In the genomic region with DNA sequence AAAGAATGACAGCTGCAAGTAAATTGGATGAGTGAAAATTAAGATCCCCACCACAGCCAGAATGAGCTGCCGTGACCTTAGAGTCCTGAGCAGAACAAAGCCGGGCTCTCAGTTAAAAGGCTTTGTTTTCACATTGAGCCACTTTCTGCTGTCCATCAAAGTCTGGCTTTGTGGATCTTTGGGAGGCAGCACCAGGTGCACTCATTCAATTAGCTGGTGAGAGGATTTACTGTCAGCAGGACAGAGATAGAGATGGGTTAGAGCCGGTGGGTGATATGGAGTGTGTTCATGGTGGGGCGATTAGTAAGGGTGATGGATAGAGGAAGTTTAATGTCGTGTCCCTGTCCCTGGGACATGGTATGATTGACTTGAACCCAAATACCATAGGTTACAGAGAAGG, we compare ENCODE assay signal across 7 mouse cellular contexts.
A peak's percentile ranks its signal among the peaks of the same experiment; 100 is the strongest.
DNase-seq lines count a peak whose midpoint lies in the region; ATAC-seq and TF ChIP-seq lines count a peak whose summit lies in the region.

No protein-coding gene starts in this region.

- no peak overlapping the region for H3K27ac ChIP-seq in lung, embryonic 16.5 days (ENCODE audit: low read length)
- peak overlapping the region; percentile 52 for H3K27ac ChIP-seq in forebrain, embryonic 15.5 days (replicated peaks)
- no peak overlapping the region for H3K27ac ChIP-seq in liver, embryonic 15.5 days (replicated peaks)

- no peaks in the 10 kb centered on the region for H3K4me1 ChIP-seq in lung, embryonic 16.5 days (replicated peaks; ENCODE audit: control insufficient read depth, insufficient read depth, low read length)
- no peaks in the 10 kb centered on the region for H3K4me1 ChIP-seq in lung, adult 2 months (ENCODE audit: control insufficient read depth, insufficient read depth, low read length)
- H3K4me1 ChIP-seq in forebrain, embryonic 15.5 days = peaks cover 14% of the 10 kb centered on the region
- no peaks in the 10 kb centered on the region for H3K4me1 ChIP-seq in liver, embryonic 15.5 days (replicated peaks)

- H3K4me3 ChIP-seq in lung, embryonic 16.5 days (ENCODE audit: low read length) = no peak overlapping the region
- no peak overlapping the region for H3K4me3 ChIP-seq in lung, adult 2 months (replicated peaks; ENCODE audit: extremely low read depth, low read depth, low read length)
- peak overlapping the region; percentile 30; the same call in 1 of the 2 replicates for H3K4me3 ChIP-seq in forebrain, embryonic 15.5 days
- H3K4me3 ChIP-seq in liver, embryonic 15.5 days (replicated peaks) = no peak overlapping the region

- ATAC-seq in lung, embryonic 16.5 days (ENCODE audit: low read depth) = no peak
- peak; percentile 82 for ATAC-seq in forebrain, embryonic 15.5 days (replicated peaks)
- ATAC-seq in liver, embryonic 15.5 days (ENCODE audit: insufficient read depth) = no peak

- WGBS in lung, embryonic 16.5 days = 17% methylated on average over 5 of the region's 5 CpGs
- WGBS in lung, adult 2 months = 22% methylated on average over 5 of the region's 5 CpGs
- 4% methylated on average over 5 of the region's 5 CpGs for WGBS in forebrain, embryonic 15.5 days
- 36% methylated on average over 5 of the region's 5 CpGs for WGBS in liver, embryonic 15.5 days (ENCODE audit: insufficient replicate concordance)

- no peak overlapping the region for H3K9ac ChIP-seq in lung, embryonic 16.5 days (ENCODE audit: low read length)
- H3K9ac ChIP-seq in forebrain, embryonic 15.5 days (replicated peaks) = no peak overlapping the region
- H3K9ac ChIP-seq in liver, embryonic 15.5 days = no peak overlapping the region

- H3K9me3 ChIP-seq in lung, embryonic 16.5 days (ENCODE audit: control insufficient read depth, low read length) = no peaks in the 10 kb centered on the region
- no peaks in the 10 kb centered on the region for H3K9me3 ChIP-seq in forebrain, embryonic 15.5 days
- H3K9me3 ChIP-seq in liver, embryonic 15.5 days (replicated peaks) = no peaks in the 10 kb centered on the region

- H3K4me2 ChIP-seq in lung, embryonic 16.5 days (ENCODE audit: low read depth, low read length) = peak overlapping the region; percentile 56
- H3K4me2 ChIP-seq in forebrain, embryonic 15.5 days (replicated peaks) = peak overlapping the region; percentile 41
- 0 out of 2 replicates have a peak overlapping the region, but pooled peaks have one; percentile 13 for H3K4me2 ChIP-seq in liver, embryonic 15.5 days

- no peak for TF ChIP-seq POLR2A in lung, adult 2 months (IDR thresholded peaks at IDR 0.05; ENCODE audit: borderline replicate concordance, extremely low read depth, low read depth, low read length)

- no peak for TF ChIP-seq CTCF in lung, adult 2 months (IDR thresholded peaks at IDR 0.05; ENCODE audit: insufficient read depth, low read length)

- H3K27me3 ChIP-seq in lung, embryonic 16.5 days (ENCODE audit: control insufficient read depth, insufficient read depth, low read depth, low read length) = no peaks in the 10 kb centered on the region
- H3K27me3 ChIP-seq in forebrain, embryonic 15.5 days = no peaks in the 10 kb centered on the region
- no peaks in the 10 kb centered on the region for H3K27me3 ChIP-seq in liver, embryonic 15.5 days

- H3K36me3 ChIP-seq in lung, embryonic 16.5 days (ENCODE audit: control insufficient read depth, insufficient read depth, low read length) = no peaks in the 10 kb centered on the region
- no peaks in the 10 kb centered on the region for H3K36me3 ChIP-seq in forebrain, embryonic 15.5 days
- no peaks in the 10 kb centered on the region for H3K36me3 ChIP-seq in liver, embryonic 15.5 days (replicated peaks)

- DNase-seq in lung, adult 2 months = no peak
- DNase-seq in right cerebral cortex, postnatal 14 days = no peak
- DNase-seq in urinary bladder, postnatal 36 days (ENCODE audit: low spot score in 2 of 2) = no peak
- DNase-seq in spleen, adult 12 weeks (ENCODE audit: low spot score) = no peak
